Mouse (Mus musculus) myocyte (in vitro differentiated cells): ENCODE measurements around the gene Hecw2. TPM values are rescaled to one million over a fixed set of nuclear protein-coding genes. Genes with fewer than 3 reads are reported as not detected.

ENCODE experiments used
- H3K27me3 ChIP-seq: one replicate; pipeline ENCODE4 v1.6.1; 2011; ENCODE audit not compliant: control insufficient read depth, insufficient read depth, insufficient read length
- H3K36me3 ChIP-seq: one replicate; pipeline ENCODE4 v1.6.1; 2011; ENCODE audit not compliant: control insufficient read depth, insufficient read depth
- H3K4me2 ChIP-seq: one replicate; pipeline ENCODE4 v1.6.1; 2011; ENCODE audit warnings: low read depth, control low read depth
- H3K4me3 ChIP-seq: one replicate; pipeline ENCODE4 v1.5.1; 2011; ENCODE audit warnings: mild to moderate bottlenecking, control low read depth, moderate library complexity
- H3K79me2 ChIP-seq: one replicate; pipeline ENCODE4 v1.6.1; 2011; ENCODE audit not compliant: control insufficient read depth, insufficient read depth
- H3ac ChIP-seq: one replicate; pipeline ENCODE4 v1.6.1; 2011; ENCODE audit not compliant: control insufficient read depth, insufficient read length
- CEBPB ChIP-seq: IDR thresholded peaks from 2 replicates; pipeline ENCODE4 v1.6.1; 2011; ENCODE audit warnings: mild to moderate bottlenecking, moderate library complexity; ENCODE audit not compliant: poor library complexity, insufficient read depth, severe bottlenecking
- E2F4 ChIP-seq: IDR thresholded peaks from one replicate; pipeline ENCODE4 v1.6.1; 2011; ENCODE audit warnings: mild to moderate bottlenecking, control low read depth, moderate library complexity; ENCODE audit not compliant: insufficient read depth
- MAX ChIP-seq: IDR thresholded peaks from one replicate; pipeline ENCODE4 v1.6.1; 2011; ENCODE audit warnings: low read depth, mild to moderate bottlenecking, control low read depth
- MYOD1 ChIP-seq, 3 experiments: IDR thresholded peaks; one replicate each; pipeline ENCODE4 v1.6.1; 2011; ENCODE audit warnings: control low read depth in 2 of 3, low read depth in 2 of 3, mild to moderate bottlenecking in 2 of 3, moderate library complexity in 1 of 3; ENCODE audit not compliant: insufficient read length in 2 of 3, control insufficient read depth in 1 of 3
- MYOG ChIP-seq, 3 experiments: IDR thresholded peaks; one replicate each; pipeline ENCODE4 v1.6.1; 2011; ENCODE audit warnings: control low read depth in 2 of 3, low read depth in 2 of 3, mild to moderate bottlenecking in 2 of 3; ENCODE audit not compliant: insufficient read length in 2 of 3, control insufficient read depth in 1 of 3, insufficient read depth in 1 of 3
- POLR2A ChIP-seq: IDR thresholded peaks from one replicate; pipeline ENCODE4 v1.6.1; 2011; ENCODE audit warnings: low read depth, mild to moderate bottlenecking, control low read depth, moderate library complexity; ENCODE audit not compliant: insufficient read length
- POLR2AphosphoS2 ChIP-seq: IDR thresholded peaks from one replicate; pipeline ENCODE4 v1.6.1; 2011; ENCODE audit warnings: low read depth, control low read depth; ENCODE audit not compliant: insufficient read length
- REST ChIP-seq: IDR thresholded peaks from one replicate; pipeline ENCODE4 v1.6.1; 2011; ENCODE audit warnings: mild to moderate bottlenecking, control low read depth, moderate library complexity; ENCODE audit not compliant: insufficient read depth, insufficient read length
- SRF ChIP-seq: IDR thresholded peaks from one replicate; pipeline ENCODE4 v1.6.1; 2011; ENCODE audit warnings: low read depth; ENCODE audit not compliant: control insufficient read depth, insufficient read length
- TCF12 ChIP-seq: IDR thresholded peaks from one replicate; pipeline ENCODE4 v1.6.1; 2011; ENCODE audit warnings: mild to moderate bottlenecking, control low read depth; ENCODE audit not compliant: poor library complexity, insufficient read depth, severe bottlenecking
- TCF3 ChIP-seq: IDR thresholded peaks from one replicate; pipeline ENCODE4 v1.6.1; 2011; ENCODE audit warnings: low read depth, control low read depth; ENCODE audit not compliant: insufficient read length
- USF1 ChIP-seq: IDR thresholded peaks from one replicate; pipeline ENCODE4 v1.6.1; 2011; ENCODE audit warnings: low read depth, mild to moderate bottlenecking, control low read depth, moderate library complexity
- polyA plus RNA-seq: library from polyadenylated mRNA; unstranded; fragments of >200 nt; fragmentation: generic; extraction: Trizol; gene quantifications from one replicate; pipeline ENCODE4 v1.2.1, GENCODE M21; 2012; ENCODE audit warnings: missing spikeins

Gene Hecw2
- polyA plus RNA-seq, 1 experiment: 4.6 TPM

DNA sequence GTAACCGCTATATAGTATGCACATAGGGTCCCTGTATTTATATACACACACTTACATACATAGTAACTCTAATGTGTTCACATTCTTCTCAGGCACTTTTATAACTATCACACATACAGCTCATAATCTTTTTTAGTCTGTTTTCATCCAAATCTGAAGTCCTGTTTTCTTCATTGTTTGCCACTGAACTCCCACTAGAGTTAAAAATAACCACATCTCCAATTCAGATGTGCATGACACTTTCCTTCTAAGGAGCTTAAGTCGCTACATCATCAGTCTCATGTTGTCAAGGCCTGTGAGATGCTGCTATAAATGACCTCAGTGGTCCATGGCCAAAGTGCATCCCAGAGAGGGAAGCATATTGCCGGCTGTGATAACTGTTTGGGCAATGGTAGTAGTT lies 88.2 kb downstream of the Hecw2 start:
- TF ChIP-seq CEBPB: no peak
- TF ChIP-seq REST: no peak
- TF ChIP-seq USF1: no peak
- no peak for TF ChIP-seq MYOG (IDR thresholded peaks at IDR 0.05; ENCODE audit: control insufficient read depth in 1 of 3, insufficient read depth in 1 of 3, insufficient read length in 2 of 3, low read depth in 2 of 3)
- TF ChIP-seq SRF: no peak
- Histone ChIP-seq H3K79me2 (no peaks in the 10 kb centered on the region), H3ac (no peak overlapping the region), H3K27me3 (no peaks in the 10 kb centered on the region), H3K36me3 (no peaks in the 10 kb centered on the region), H3K4me2 (no peak overlapping the region), H3K4me3 (no peak overlapping the region)

DNA sequence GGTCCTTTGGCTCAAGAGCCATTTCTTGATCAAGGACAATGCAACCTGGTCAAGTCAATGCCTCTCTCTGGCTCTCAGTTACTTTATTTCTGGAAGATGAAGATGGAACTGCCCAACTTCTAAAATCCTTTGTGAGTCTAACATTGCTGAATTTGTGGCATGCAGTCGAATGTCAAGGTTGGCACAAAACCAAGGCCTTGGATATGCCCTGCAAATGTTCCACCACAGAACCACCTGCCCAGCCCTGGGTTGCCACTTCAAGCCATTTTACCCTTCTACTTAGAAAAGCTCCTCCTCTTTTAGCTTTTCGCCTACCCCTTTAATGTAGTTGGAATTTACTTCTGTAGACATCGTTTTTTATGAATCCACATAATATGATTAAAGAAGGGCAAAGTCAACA lies 115.3 kb downstream of the Hecw2 start:
- Histone ChIP-seq H3K79me2 (no peaks in the 10 kb centered on the region), H3K4me3 (no peak overlapping the region), H3K4me2 (no peak overlapping the region), H3ac (no peak overlapping the region), H3K27me3 (no peaks in the 10 kb centered on the region), H3K36me3 (no peaks in the 10 kb centered on the region)
- no peak for TF ChIP-seq SRF
- no peak for TF ChIP-seq E2F4
- no peak for TF ChIP-seq POLR2A
- TF ChIP-seq MYOD1 (IDR thresholded peaks at IDR 0.05; ENCODE audit: control insufficient read depth in 1 of 3, insufficient read length in 2 of 3, low read depth in 2 of 3): no peak
- TF ChIP-seq POLR2AphosphoS2: no peak
- no peak for TF ChIP-seq TCF3
- TF ChIP-seq MAX: no peak
- TF ChIP-seq TCF12: no peak
- TF ChIP-seq CEBPB: no peak
- no peak for TF ChIP-seq REST
- no peak for TF ChIP-seq MYOG (IDR thresholded peaks at IDR 0.05; ENCODE audit: control insufficient read depth in 1 of 3, insufficient read depth in 1 of 3, insufficient read length in 2 of 3, low read depth in 2 of 3)
- no peak for TF ChIP-seq USF1

DNA sequence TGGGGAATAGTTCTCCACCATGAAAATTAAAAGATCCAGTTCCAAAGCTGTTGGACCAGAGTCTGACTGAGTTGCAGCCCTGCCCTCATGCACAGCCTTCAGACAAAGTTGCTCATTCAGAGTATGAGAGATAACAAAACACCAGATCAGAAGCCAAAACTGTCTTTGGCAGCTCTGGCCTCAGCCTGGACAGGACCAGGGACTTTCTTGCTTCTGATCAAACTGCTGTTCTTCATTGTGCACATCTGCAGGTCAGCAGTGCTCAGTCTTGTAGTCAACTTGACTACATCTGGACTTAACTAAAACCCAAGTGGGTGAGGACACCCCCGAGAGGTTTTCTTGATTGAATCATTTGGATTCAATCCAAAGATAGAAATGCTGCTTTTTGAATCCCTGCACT lies 120.5 kb downstream of the Hecw2 start:
- TF ChIP-seq CEBPB (no peak), TCF12 (no peak), MAX (no peak), REST (no peak), SRF (no peak)
- no peaks in the 10 kb centered on the region for H3K79me2 ChIP-seq
- no peak overlapping the region for H3ac ChIP-seq
- no peaks in the 10 kb centered on the region for H3K36me3 ChIP-seq
- H3K4me3 ChIP-seq: no peak overlapping the region
- H3K4me2 ChIP-seq: no peak overlapping the region
- no peaks in the 10 kb centered on the region for H3K27me3 ChIP-seq

DNA sequence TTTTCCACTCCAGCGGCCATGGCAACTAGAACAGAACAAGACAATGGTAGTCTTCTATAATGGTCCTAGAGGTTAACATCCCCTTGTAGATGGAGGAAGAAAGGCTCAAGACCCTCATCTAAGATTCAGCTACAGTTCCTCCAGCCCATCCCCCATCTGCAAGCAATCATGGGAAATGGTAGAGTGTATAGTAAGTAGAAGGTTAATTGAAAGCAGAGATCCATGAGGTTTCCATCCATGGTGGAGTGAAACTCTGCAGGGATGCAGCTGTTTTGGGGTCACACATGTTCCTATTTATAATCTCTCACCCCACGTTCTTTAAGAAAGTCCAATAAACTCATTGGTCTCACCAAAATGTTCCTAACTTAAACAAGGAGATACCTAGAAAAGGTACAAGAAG lies 124.8 kb downstream of the Hecw2 start:
- H3K79me2 ChIP-seq: no peaks in the 10 kb centered on the region
- no peak for TF ChIP-seq POLR2AphosphoS2
- no peak for TF ChIP-seq SRF
- TF ChIP-seq REST: no peak
- TF ChIP-seq USF1: no peak
- H3K36me3 ChIP-seq: no peaks in the 10 kb centered on the region
- H3K4me3 ChIP-seq: no peak overlapping the region
- no peaks in the 10 kb centered on the region for H3K27me3 ChIP-seq
- no peak overlapping the region for H3ac ChIP-seq
- no peak overlapping the region for H3K4me2 ChIP-seq

DNA sequence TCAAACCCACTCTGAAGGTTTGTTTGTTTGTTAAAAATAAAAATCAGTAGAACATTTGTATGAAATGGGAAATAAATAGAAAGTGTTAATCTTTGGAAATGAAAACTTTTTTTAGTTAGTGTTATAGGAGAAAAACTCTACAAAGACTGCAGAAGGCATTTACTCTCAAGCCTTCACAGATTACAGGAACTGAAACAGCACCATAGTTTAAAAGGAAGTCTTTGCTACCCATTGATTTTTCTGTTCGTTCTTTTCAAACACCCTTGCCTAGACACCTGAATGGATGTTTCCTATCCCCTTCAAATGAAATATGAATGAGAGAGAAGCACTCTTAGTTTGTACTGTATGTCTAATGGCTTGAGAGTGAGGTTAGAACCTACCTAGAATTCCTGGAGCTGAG lies 126.7 kb downstream of the Hecw2 start:
- TF ChIP-seq TCF3: no peak
- TF ChIP-seq MYOD1 (IDR thresholded peaks at IDR 0.05; ENCODE audit: control insufficient read depth in 1 of 3, insufficient read length in 2 of 3, low read depth in 2 of 3): no peak
- TF ChIP-seq TCF12: no peak
- no peak for TF ChIP-seq REST
- no peak for TF ChIP-seq MYOG (IDR thresholded peaks at IDR 0.05; ENCODE audit: control insufficient read depth in 1 of 3, insufficient read depth in 1 of 3, insufficient read length in 2 of 3, low read depth in 2 of 3)
- no peak for TF ChIP-seq E2F4
- TF ChIP-seq POLR2AphosphoS2: no peak
- TF ChIP-seq SRF: no peak
- no peak for TF ChIP-seq MAX
- TF ChIP-seq POLR2A: no peak
- no peak for TF ChIP-seq CEBPB
- no peak for TF ChIP-seq USF1
- no peaks in the 10 kb centered on the region for H3K79me2 ChIP-seq
- H3K4me3 ChIP-seq: no peak overlapping the region
- H3K4me2 ChIP-seq: no peak overlapping the region
- H3K27me3 ChIP-seq: no peaks in the 10 kb centered on the region
- no peak overlapping the region for H3ac ChIP-seq
- no peaks in the 10 kb centered on the region for H3K36me3 ChIP-seq
